Mouse (Mus musculus) CH12.LX (cell line): ENCODE measurements around the gene Abhd15.

Experiments used
- CHD1 ChIP-seq: IDR thresholded peaks from 2 replicates; pipeline ENCODE4 v1.6.1; 2012; ENCODE audit warnings: low read depth, low read length, improper control_type of control experiment, inconsistent platforms
- CTCF ChIP-seq, 2 experiments: IDR thresholded peaks in 1 of 2; conservative IDR thresholded peaks in 1 of 2; 2 replicates each; pipeline ENCODE4 v1.5.1; 2011 to 2012; ENCODE audit warnings: low read depth in 2 of 2, low read length in 2 of 2, improper control_type of control experiment in 1 of 2, inconsistent platforms in 1 of 2, mild to moderate bottlenecking in 1 of 2, moderate library complexity in 1 of 2
- KAT2A ChIP-seq: IDR thresholded peaks from 2 replicates; pipeline ENCODE4 v1.6.1; 2012; ENCODE audit warnings: low read length, improper control_type of control experiment, inconsistent platforms; ENCODE audit not compliant: insufficient replicate concordance
- NRF1 ChIP-seq: IDR thresholded peaks from 2 replicates; pipeline ENCODE4 v1.6.1; 2014; ENCODE audit warnings: low read depth, mild to moderate bottlenecking, inconsistent platforms, low read length, improper control_type of control experiment, moderate library complexity
- POLR2A ChIP-seq: IDR thresholded peaks from 2 replicates; pipeline ENCODE4 v1.6.1; 2011; ENCODE audit warnings: low read depth, mild to moderate bottlenecking, improper control_type of control experiment, low read length
- TCF12 ChIP-seq: IDR thresholded peaks from 2 replicates; pipeline ENCODE4 v1.6.1; 2014; ENCODE audit warnings: low read depth, mild to moderate bottlenecking, inconsistent platforms, low read length, improper control_type of control experiment

DNA sequence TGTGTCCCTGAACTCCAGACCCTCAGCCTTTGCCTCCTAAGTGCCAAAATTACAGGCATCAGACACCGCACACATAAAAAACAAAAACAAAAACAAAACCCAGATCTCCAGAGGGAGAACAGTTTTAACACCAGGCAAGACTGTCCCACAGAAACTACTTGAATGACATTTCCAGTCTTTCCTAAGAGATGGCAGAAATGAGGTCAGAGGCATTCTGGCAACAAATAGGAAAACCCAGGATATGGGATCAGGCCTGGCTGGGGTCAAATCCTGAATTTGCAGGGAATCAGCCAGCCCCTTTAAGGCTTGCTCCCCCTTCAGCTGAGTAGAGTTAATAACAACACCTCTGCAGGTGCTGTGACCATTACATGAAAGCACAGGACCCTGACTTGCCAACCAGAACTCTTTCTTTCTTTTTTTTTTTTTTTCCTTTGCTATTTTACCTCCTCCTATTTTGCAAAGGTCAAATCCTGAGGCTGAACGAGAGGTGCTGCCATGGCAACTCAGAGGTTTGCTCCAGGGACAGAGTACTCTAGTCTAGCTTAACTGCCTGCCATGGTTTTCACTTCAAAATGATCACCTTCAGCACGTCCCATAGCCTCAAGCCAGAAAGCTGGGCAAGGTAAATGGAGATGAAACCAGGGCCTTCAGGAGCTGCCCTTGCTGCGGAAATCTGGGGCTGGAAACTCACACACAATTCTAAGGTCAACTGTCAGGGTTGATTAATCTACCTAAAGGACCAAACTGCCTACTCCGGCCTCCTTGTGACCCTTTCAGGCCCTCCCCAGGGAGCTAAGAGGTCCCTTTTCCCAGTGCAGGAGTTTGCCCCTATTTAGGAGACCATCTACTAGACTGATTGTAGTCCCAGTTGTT is 1.9 kb downstream of the Abhd15 start:
- TF ChIP-seq POLR2A (no peak), KAT2A (no peak), CHD1 (no peak), CTCF (conservative IDR thresholded peaks at IDR 0.05 in 1 of 2, IDR thresholded peaks at IDR 0.05 in 1 of 2; ENCODE audit: low read depth in 2 of 2, low read length in 2 of 2) (no peak), NRF1 (no peak), TCF12 (no peak)
